Mouse (Mus musculus) T-cell, adult 2 months (primary cell): Measurements from ENCODE around the gene Fip1l1.

Source experiments
- DNase-seq: peaks from one replicate; pipeline ENCODE4 v3.0.0; 2022; ENCODE audit warnings: low spot score

The Fip1l1 gene

GRCm38 (mm10) chr5:74613491-74614151 lies 78.4 kb downstream of the Fip1l1 start:
- DNase-seq: no peak

DNA sequence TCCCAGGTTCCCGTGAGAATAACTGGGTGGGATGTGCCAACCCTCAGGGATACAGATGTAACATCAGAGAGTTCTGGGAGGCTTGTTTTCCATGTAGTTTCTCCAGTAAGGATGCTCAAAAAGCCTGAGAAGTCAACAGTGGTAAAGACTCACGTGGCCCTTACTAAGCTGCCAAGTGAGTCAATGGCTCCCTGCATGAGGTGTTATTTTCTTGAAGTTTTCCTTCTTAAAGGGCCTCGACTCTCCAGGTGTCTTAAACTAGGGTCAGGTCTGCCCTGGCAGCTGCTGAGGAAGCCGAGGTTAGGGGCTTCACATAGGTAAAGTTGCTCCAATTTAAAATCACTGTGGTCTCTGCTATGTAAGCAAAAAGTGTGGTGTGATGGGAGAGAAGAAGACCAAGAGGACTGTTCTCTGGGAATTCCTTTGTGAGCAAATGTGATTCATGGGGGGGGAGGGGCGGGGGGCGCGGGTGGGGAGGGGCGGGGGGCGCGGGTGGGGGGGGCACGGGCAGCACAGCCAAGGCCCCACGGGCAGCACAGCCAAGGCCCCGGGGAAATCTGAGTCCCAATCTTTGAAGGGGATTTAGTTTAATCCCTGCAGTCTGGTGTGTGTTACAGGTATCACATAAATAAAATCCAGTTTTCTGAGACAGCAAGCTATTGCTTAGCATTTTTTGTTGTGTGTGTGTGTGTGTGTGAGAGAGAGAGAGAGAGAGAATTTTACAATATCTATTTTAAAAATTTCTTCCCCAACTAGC lies 82.7 kb downstream of the Fip1l1 start:
- DNase-seq: no peak

DNA sequence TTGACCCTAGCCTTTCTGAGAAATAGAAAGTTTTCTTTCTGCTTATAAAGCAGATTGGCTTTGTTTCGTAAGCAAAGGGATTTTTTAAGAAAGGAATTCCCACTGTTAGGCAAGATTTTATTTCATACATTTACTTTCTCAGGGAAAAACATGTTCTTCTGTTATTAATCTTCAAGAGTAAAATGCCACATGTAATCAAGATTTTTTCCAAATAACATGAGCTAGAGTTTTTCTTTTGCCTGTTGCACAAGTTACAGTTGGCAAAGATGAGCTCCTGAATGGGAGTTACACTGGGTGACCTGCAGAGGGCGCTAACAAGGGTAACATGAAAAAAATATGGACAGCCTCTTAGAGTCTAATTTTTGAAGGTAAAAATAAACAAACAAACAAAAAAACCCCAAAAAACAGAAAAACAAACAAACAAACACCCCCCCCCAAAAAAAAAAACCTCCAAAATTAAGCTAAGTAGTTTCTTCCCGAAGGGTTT lies 83.4 kb downstream of the Fip1l1 start:
- no peak for DNase-seq

DNA sequence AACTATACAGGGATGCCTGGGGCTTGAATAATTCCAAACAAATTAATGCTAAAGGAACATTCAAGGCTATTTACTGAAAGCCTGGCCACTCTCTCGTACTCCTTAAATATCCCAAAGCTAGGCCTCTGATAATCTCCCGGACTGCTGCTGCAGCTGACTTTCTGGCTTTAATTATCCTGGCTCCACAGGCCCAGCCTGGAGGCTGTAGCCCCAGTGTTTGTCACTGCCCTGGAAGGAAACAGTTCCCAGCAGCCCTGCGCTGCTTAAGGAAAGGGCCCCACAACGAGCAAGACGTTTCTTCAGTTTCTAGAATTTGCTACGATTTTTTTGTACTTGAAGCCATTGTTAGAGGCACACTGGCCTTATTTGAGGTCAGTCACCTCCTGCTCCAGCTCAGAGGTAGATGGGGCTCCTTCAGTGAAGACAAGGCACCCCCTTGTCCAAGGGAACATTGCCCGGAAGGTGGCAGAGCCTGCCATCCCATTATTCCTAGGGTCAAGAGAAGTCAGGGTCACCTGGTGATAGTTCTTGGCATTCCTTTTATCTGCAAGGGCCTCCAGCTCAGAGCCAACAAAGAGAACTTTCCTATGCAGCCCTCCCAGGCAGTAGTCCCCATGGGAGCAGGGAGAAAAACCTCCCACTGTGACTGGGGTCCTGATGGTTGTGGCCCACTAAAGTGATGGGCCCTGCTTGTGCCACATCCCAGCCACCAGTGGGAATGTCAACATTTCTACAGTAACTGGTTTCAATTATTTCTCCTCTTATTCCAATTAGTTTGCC lies 86.6 kb downstream of the Fip1l1 start:
- DNase-seq: no peak

DNA sequence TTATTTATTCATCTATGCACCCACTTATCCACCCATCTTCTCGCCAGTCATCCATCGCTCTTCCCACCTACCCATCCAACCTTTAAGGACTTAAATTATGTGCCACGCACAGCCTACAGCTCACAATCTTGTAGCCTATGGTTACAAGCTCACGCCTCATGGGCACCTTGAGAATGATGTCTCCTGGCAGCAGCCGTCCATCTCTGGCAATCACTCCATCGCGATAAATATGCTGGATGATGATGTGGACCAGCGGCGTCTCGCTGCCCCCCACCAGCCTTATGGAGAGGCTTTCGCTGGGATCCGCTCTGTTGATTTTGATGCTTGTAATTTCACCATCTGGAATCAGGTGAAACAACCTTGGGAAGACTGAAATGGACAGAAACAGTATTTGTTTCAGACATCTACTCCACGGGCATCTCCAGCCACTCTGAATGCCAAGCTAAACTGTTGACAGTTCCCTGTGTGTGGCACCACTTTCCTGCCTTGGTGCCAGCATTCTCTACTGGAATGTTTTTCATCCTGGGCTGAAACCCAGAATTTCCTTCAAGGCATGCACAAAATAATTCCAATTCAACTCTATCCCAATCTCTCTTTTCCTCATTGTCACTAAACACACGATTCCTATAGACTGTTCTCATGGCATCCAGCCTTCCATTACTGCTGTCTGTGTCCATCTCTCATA lies 88.2 kb downstream of the Fip1l1 start:
- no peak for DNase-seq

DNA sequence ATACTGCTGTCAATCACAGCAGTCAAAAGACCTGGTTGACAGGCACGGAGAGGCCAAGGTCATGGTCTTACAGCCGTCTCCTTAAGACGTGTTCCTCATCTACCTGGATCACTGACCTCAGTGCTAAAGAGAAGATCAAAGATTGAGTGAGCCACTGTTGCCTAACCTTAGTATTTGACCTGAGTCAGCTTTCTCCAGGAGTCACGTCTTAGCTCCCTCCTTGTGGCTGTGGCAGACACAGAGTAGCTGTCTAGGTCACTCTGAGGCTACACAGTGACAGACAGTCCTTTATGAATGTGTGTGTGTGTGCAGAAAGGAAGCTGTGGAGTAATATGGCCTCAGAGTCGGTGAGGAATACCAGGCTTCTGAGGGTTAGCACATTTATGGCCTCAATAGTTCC lies 89.1 kb downstream of the Fip1l1 start:
- no peak for DNase-seq

DNA sequence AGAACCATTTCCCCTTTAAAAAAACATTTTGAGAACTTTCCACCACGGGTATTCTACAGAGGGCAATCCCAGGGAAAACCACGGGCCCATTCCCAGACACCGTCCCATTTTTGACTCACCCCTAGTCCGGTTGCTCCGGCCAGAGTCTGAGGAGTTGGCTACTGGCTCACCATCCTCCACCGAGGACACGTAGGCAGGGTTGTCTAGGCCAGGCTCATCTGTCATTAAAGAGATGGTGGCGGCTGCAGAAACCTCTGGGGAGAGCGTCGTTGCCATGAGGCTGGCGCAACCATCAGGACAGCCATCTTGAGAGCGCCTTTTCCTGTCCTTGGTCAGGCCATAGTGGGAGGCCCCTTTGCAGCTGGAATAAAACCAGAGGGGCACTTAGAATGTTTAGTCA lies 92.8 kb downstream of the Fip1l1 start:
- DNase-seq: no peak

DNA sequence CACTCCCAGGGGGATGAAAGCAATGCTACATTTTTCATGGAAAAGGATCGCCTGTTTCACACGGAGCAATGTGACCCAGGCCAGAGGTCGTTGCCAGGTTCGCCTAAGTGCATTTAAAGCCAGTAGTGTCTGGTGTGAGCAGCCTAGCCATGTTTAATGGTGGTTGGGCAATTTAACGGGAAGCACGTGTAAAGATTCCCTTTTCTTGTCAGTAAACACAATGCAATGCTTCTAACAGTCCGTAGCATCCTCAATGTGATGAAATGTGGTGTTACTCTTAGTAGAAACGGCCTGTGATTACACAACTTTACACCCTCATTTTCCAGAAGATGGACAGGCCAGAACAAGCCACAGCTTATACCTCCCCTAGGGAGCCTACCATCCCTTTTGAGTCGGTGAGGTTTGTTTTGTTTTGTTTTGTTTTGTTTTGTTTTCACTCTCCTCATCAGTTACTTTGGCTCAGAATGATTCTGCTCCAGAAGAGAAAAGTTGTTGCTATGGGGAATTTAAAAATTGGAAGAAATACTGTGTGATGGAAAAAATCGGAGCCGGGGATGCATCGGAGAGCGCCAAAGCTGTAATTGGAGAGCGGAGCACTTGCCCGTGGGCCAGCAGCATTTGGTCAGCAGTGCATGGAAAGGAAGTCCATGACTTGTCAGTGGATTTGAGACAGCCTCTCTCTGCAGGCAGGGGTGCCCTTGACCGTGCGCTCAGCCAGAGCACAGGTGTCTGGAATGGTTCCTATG lies 97.3 kb downstream of the Fip1l1 start:
- DNase-seq: no peak

DNA sequence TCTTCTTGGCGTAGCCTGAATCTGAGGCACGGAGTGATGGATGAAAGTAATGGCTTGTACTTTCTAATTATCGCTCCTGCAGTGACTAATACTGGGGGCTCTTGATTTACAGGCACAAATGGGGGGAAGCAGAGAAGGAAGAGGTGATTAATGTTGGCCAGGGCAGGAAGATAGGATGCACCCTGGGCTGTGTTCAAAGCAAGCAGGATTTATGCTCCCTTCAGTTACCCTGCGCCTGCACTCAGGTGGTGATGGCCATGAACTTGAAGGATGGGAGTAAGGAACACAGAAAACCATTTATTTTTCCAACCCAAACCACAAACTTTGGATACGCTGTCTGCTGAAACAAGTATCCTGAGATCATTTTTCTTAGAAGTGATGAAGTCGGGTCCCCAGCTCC lies 98.2 kb downstream of the Fip1l1 start:
- no peak for DNase-seq

DNA sequence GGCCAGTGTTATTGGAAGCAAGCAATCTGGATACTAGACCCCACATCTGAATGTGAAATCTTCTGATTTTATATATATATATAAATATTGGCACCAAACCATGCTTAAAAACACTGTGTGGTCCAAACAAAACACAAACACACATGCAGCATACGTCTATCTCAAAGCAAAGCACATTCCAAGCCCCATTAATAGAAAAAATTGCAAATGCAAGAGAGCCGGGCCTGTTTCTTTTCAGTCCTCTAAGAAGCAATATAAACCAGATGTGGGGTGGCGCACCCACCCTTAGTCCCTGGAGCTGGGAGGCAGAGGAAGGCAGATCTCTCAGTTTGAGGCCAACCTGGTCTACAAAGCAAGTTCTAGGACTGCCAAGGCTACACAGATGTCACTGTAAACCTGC lies 99.1 kb downstream of the Fip1l1 start:
- DNase-seq: no peak

- DNase-seq: no peak
These were observed 104.3 kb downstream of the Fip1l1 start for GRCm38 (mm10) chr5:74639516-74639915.

GRCm38 (mm10) chr5:74640504-74640903 lies 105.3 kb downstream of the Fip1l1 start:
- DNase-seq: no peak

DNA sequence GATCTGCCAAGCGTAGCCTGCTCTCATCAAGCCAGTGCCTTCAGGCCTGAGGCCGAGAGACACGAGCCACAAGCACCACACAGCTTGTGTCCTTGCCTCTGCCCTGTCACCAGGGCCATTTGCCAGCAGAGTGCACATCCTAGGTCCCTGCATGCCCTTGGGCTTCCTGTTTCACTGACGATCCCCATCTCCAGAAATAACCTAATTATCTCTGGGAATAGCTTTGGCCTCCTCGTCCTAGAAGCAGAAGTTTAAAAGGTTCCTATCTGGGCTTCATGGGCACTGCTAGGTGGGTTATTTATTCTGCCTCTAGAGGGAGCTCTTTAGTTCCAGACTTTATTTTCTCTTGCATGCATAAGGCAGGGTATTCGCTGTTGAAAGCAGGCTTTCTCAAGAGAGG lies 105.8 kb downstream of the Fip1l1 start:
- DNase-seq: no peak

- DNase-seq: no peak
These were observed 107.0 kb downstream of the Fip1l1 start for GRCm38 (mm10) chr5:74642291-74642690.

DNA sequence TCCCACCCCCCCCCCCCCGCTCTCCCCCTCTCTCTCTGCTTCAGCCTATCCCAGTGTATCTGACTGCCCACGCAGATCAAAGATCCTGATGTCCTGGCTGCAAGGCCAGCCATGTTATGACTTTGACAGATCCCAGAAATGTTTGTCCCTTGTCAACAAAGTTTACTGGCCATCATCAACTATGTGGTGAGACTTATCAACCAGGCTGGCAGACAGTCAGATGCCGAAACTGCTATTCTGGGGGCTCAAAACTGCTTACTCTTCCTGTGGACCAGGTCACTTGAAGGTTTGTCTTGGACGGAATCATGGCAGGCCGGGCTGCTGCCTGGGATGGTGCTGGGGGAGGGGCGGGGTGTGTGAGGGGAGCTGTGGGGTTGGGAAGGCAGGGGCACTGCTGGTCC lies 112.3 kb downstream of the Fip1l1 start:
- no peak for DNase-seq

- DNase-seq: no peak
These were observed 113.0 kb downstream of the Fip1l1 start for GRCm38 (mm10) chr5:74648216-74648615.
